Mouse (Mus musculus): ENCODE measurements at regions not wholly inside any gene's neighbourhood (a gene's known extent, or its start where the extent isn't known, plus 50 kb on each side); places are given as distances from the start of the nearest gene placed in this dataset.

- no peak for DNase-seq (ENCODE audit: low spot score in 2 of 2)
Observed at GRCm38 (mm10) chr13:39823346-39823954, 537.8 kb downstream of the Ofcc1 start.

DNA sequence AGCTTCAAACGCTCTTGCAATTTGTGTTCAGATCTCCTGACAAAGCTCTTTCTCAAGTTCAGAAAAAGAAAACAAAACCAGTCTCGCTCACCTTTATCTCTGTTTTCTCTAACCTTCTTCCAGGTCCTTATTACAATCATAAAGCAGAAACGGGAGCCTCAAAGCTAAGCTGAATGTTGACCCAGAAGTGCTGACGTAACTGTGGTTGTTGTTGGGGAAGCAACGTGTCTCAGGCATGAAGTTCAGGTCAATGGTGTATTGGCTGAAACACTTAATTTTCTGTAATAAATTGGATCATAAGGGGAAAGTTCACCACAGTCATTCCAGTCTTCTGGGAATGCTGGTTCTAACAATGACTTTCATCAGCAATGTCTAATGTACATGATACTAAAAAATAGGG lies 586.7 kb downstream of the Ofcc1 start:
- no peak for DNase-seq (ENCODE audit: low spot score in 2 of 2)

GRCm38 (mm10) chr13:39774111-39774510 lies 587.1 kb downstream of the Ofcc1 start:
- peak in 1 of 2 experiments; percentile 1 for DNase-seq (ENCODE audit: low spot score in 2 of 2)

GRCm38 (mm10) chr13:39769228-39769627 lies 592.0 kb downstream of the Ofcc1 start:
- DNase-seq (ENCODE audit: low spot score in 2 of 2), result no peak

GRCm38 (mm10) chr13:39766897-39767296 lies 594.4 kb downstream of the Ofcc1 start:
- no peak for DNase-seq (ENCODE audit: low spot score in 2 of 2)
